Mouse (Mus musculus): ENCODE results near the gene Hba-x. TPM values are rescaled to one million over a fixed set of nuclear protein-coding genes. Genes with fewer than 3 reads are reported as not detected.

The Hba-x gene
- not detected in 2 replicates for polyA plus RNA-seq (2011; ENCODE audit: insufficient read depth, insufficient read length, low read depth, missing spikeins)

DNA sequence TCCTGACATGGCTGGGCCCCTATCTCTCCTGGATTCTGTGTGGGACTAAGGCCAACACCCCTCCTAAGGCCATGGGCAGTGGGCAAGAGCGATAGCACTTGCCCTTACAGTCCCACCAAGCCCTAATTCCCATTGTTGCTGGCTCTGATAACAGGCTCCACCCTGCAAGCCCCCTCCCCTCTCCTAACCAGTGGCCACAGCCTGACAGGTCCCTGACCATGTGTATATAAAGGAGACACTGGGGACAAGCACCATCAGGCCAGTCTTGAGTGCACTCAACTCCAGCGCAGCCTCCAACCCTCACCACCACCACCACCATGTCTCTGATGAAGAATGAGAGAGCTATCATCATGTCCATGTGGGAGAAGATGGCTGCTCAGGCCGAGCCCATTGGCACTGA, at the start of gene Hba-x:
TSS of gene Hba-x (plus strand) at position 54 of the 400 bp plus-strand sequence.
- Histone ChIP-seq H3K9ac (ENCODE audit: low read depth, poor library complexity, severe bottlenecking) (no peak within 1 kb of the TSS), H3K4me3 (ENCODE audit: low read depth, low read length) (no peak within 1 kb of the TSS), H3K27ac (ENCODE audit: insufficient read depth, low read length) (no peak within 1 kb of the TSS), H3K36me3 (ENCODE audit: control insufficient read depth, insufficient read depth, low read length, poor library complexity, severe bottlenecking) (no peaks in the 10 kb centered on the region), H3K4me1 (ENCODE audit: control insufficient read depth, insufficient read depth, low read length) (no peaks in the 10 kb centered on the region), H3K27me3 (ENCODE audit: control insufficient read depth, insufficient read depth, low read length, poor library complexity, severe bottlenecking) (no peaks in the 10 kb centered on the region), H3K9me3 (replicated peaks; ENCODE audit: control insufficient read depth, insufficient read depth, low read length, poor library complexity, severe bottlenecking) (no peaks in the 10 kb centered on the region)
- TF ChIP-seq POLR2A (IDR thresholded peaks at IDR 0.05; ENCODE audit: insufficient read depth, low read length) (no peak), CTCF (IDR thresholded peaks at IDR 0.05; ENCODE audit: low read depth, low read length) (no peak), EP300 (IDR thresholded peaks at IDR 0.05; ENCODE audit: insufficient read depth, low read depth, low read length) (no peak)

DNA sequence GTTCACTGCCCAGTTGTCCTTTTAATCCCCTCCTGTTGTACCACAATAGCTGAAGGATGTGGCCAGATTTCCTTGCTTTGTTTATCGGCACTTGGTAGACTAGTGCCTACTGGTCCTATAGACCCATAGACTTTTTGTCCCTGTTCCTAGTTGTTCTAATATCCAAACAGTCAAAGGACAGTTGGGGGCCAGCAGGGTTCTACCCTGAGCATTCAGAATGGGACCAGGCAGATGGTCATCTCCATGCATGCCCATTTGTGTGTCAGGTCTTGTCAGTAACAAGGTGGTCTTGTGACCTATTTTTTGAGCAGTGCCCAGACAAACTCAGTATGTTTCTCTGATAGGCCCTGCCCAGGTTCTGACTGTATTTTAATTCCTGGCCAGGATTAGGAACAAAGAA, 49.2 kb upstream of the Hba-x start:
- H3K9me3 ChIP-seq (replicated peaks; ENCODE audit: control insufficient read depth, insufficient read depth, low read length, poor library complexity, severe bottlenecking) = no peaks in the 10 kb centered on the region
- no peak overlapping the region for H3K27ac ChIP-seq (ENCODE audit: insufficient read depth, low read length)
- H3K36me3 ChIP-seq (ENCODE audit: control insufficient read depth, insufficient read depth, low read length, poor library complexity, severe bottlenecking) = peaks cover 8% of the 10 kb centered on the region
- no peak for TF ChIP-seq CTCF (IDR thresholded peaks at IDR 0.05; ENCODE audit: low read depth, low read length)
- TF ChIP-seq POLR2A (IDR thresholded peaks at IDR 0.05; ENCODE audit: insufficient read depth, low read length) = no peak
- peak overlapping the region; percentile 74 for H3K4me3 ChIP-seq (ENCODE audit: low read depth, low read length)
- peak overlapping the region; percentile 77 for H3K9ac ChIP-seq (ENCODE audit: low read depth, poor library complexity, severe bottlenecking)
- no peaks in the 10 kb centered on the region for H3K27me3 ChIP-seq (ENCODE audit: control insufficient read depth, insufficient read depth, low read length, poor library complexity, severe bottlenecking)
- H3K4me1 ChIP-seq (ENCODE audit: control insufficient read depth, insufficient read depth, low read length) = peaks cover 13% of the 10 kb centered on the region

DNA sequence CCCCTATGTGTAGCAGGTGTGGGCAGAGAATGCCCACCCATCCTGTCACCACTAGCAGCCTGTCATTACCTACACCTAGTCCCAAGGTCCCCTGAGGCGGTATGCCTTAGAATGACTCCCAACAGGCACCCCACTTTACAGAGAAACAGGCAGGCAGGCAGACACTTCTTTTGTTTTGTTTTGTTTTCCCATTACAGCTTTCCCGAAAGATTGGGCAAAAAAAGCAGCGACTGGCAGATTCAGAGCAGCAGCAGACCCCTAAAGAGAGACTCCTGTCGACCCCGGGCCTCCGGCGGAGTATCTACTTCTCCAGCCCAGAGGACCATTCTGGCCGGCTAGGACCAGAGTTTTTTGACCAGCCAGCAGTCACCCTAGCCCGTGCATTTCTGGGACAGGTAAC, 48.6 kb upstream of the Hba-x start:
- Histone ChIP-seq H3K4me3 (ENCODE audit: low read depth, low read length) (no peak overlapping the region), H3K36me3 (ENCODE audit: control insufficient read depth, insufficient read depth, low read length, poor library complexity, severe bottlenecking) (peaks cover 12% of the 10 kb centered on the region), H3K9me3 (replicated peaks; ENCODE audit: control insufficient read depth, insufficient read depth, low read length, poor library complexity, severe bottlenecking) (no peaks in the 10 kb centered on the region), H3K27me3 (ENCODE audit: control insufficient read depth, insufficient read depth, low read length, poor library complexity, severe bottlenecking) (no peaks in the 10 kb centered on the region), H3K4me1 (ENCODE audit: control insufficient read depth, insufficient read depth, low read length) (peaks cover 13% of the 10 kb centered on the region), H3K9ac (ENCODE audit: low read depth, poor library complexity, severe bottlenecking) (no peak overlapping the region), H3K27ac (ENCODE audit: insufficient read depth, low read length) (no peak overlapping the region)
- no peak for TF ChIP-seq CTCF (IDR thresholded peaks at IDR 0.05; ENCODE audit: low read depth, low read length)
- TF ChIP-seq EP300 (IDR thresholded peaks at IDR 0.05; ENCODE audit: insufficient read depth, low read depth, low read length) = no peak
- no peak for TF ChIP-seq POLR2A (IDR thresholded peaks at IDR 0.05; ENCODE audit: insufficient read depth, low read length)

DNA sequence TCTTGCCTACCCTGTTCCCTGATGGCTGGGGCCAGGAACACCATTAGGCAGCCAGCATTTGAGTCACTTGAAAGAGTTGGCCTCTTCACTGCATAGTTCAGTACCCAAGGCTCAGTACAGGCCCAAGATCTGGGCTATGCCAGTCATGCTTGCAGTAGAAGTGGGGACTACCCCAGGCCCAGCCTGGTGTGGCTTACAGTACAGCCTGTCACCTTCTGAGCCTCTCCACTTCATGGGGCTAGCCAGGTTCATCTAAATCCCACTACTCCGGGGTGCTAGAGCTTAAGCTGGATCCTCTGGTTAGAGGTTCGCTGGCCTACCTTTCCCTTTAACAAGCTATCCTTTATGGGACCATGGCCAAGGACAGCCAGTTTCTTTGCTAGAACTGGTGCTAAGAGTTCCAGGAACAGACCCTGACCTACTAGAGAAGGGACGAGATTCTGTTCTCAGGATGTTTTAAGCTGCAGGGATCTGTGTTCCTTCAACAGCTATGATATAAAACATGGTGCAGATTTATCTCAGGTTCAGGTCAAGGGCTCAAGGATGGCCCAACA, 47.8 kb upstream of the Hba-x start:
- Histone ChIP-seq H3K4me3 (ENCODE audit: low read depth, low read length) (no peak overlapping the region), H3K27me3 (ENCODE audit: control insufficient read depth, insufficient read depth, low read length, poor library complexity, severe bottlenecking) (no peaks in the 10 kb centered on the region), H3K36me3 (ENCODE audit: control insufficient read depth, insufficient read depth, low read length, poor library complexity, severe bottlenecking) (peaks cover 12% of the 10 kb centered on the region), H3K27ac (ENCODE audit: insufficient read depth, low read length) (no peak overlapping the region), H3K9me3 (replicated peaks; ENCODE audit: control insufficient read depth, insufficient read depth, low read length, poor library complexity, severe bottlenecking) (no peaks in the 10 kb centered on the region), H3K9ac (ENCODE audit: low read depth, poor library complexity, severe bottlenecking) (no peak overlapping the region), H3K4me1 (ENCODE audit: control insufficient read depth, insufficient read depth, low read length) (peaks cover 10% of the 10 kb centered on the region)
- TF ChIP-seq CTCF (IDR thresholded peaks at IDR 0.05; ENCODE audit: low read depth, low read length) (no peak), POLR2A (IDR thresholded peaks at IDR 0.05; ENCODE audit: insufficient read depth, low read length) (no peak), EP300 (IDR thresholded peaks at IDR 0.05; ENCODE audit: insufficient read depth, low read depth, low read length) (no peak)

DNA sequence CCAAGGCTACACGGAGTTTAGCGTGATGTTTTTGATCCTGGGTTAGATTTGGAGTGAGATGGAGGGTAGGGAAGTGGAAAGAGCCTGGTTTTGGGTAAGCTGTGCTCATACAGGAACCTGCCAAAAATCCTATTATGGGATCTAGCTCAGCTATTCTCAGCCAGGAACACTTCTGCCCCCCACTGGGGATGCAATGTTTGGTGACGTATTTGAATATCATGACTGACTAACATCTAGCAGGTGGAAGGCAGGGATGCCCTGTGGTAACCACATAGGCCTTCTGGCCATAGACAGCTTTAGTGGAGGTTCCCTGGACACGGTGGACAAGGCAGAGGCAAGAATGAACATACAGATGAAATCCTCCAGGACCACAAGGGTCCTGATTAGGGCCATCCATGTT, 46.0 kb upstream of the Hba-x start:
- no peak overlapping the region for H3K27ac ChIP-seq (ENCODE audit: insufficient read depth, low read length)
- no peak overlapping the region for H3K9ac ChIP-seq (ENCODE audit: low read depth, poor library complexity, severe bottlenecking)
- TF ChIP-seq EP300 (IDR thresholded peaks at IDR 0.05; ENCODE audit: insufficient read depth, low read depth, low read length) = no peak
- no peaks in the 10 kb centered on the region for H3K9me3 ChIP-seq (replicated peaks; ENCODE audit: control insufficient read depth, insufficient read depth, low read length, poor library complexity, severe bottlenecking)
- peaks cover 5% of the 10 kb centered on the region for H3K4me1 ChIP-seq (ENCODE audit: control insufficient read depth, insufficient read depth, low read length)
- no peak overlapping the region for H3K4me3 ChIP-seq (ENCODE audit: low read depth, low read length)
- no peaks in the 10 kb centered on the region for H3K27me3 ChIP-seq (ENCODE audit: control insufficient read depth, insufficient read depth, low read length, poor library complexity, severe bottlenecking)
- peaks cover 12% of the 10 kb centered on the region for H3K36me3 ChIP-seq (ENCODE audit: control insufficient read depth, insufficient read depth, low read length, poor library complexity, severe bottlenecking)

DNA sequence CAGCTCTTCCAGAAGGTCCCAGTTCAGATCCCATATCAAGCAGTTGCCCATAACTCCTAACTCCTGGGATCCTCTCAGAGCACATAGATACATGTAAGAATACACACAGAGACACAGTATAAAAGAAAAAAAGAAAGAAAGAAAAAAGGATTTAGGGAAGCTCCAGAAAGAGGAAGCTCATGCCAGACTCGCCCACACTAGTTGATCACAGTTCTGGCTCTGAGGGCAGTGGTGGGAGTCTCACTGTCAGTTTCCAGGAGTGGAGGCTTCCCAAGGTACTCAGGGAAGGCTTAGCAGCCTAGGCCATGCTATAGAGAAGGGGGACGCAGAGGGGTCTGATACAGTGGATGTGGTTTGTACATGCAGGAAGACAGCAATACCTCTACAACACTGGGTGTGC, 45.1 kb upstream of the Hba-x start:
- no peak overlapping the region for H3K27ac ChIP-seq (ENCODE audit: insufficient read depth, low read length)
- H3K9me3 ChIP-seq (replicated peaks; ENCODE audit: control insufficient read depth, insufficient read depth, low read length, poor library complexity, severe bottlenecking) = no peaks in the 10 kb centered on the region
- H3K36me3 ChIP-seq (ENCODE audit: control insufficient read depth, insufficient read depth, low read length, poor library complexity, severe bottlenecking) = peaks cover 12% of the 10 kb centered on the region
- no peaks in the 10 kb centered on the region for H3K27me3 ChIP-seq (ENCODE audit: control insufficient read depth, insufficient read depth, low read length, poor library complexity, severe bottlenecking)
- no peak overlapping the region for H3K4me3 ChIP-seq (ENCODE audit: low read depth, low read length)
- no peaks in the 10 kb centered on the region for H3K4me1 ChIP-seq (ENCODE audit: control insufficient read depth, insufficient read depth, low read length)
- TF ChIP-seq CTCF (IDR thresholded peaks at IDR 0.05; ENCODE audit: low read depth, low read length) (no peak), POLR2A (IDR thresholded peaks at IDR 0.05; ENCODE audit: insufficient read depth, low read length) (no peak), EP300 (IDR thresholded peaks at IDR 0.05; ENCODE audit: insufficient read depth, low read depth, low read length) (no peak)
- H3K9ac ChIP-seq (ENCODE audit: low read depth, poor library complexity, severe bottlenecking) = no peak overlapping the region
